Comparison of ENCODE assay signal across 17 mouse cellular contexts in genomic region chr6:125222577-125222976, GRCm38 (mm10). TPM values are rescaled to one million over a fixed set of nuclear protein-coding genes. Genes with fewer than 3 reads are reported as not detected.
"Had no signal": no experiment of that assay in that cellular context is flagged by ENCODE, and none has a peak within 500 bp of the region (broad histone marks: within the 10 kb centered on the region; RNA-seq: fewer than 3 reads in every experiment).

No protein-coding gene starts in this region.

- H3K9ac ChIP-seq: limb, embryonic 12.5 days; liver, embryonic 14.5 days; midbrain, embryonic 15.5 days; neural tube, embryonic 12.5 days had no signal

- H3K4me2 ChIP-seq: limb, embryonic 12.5 days; midbrain, embryonic 11.5 days; midbrain, embryonic 15.5 days; neural tube, embryonic 12.5 days had no signal

- H3K27me3 ChIP-seq: limb, embryonic 12.5 days; megakaryocyte, embryonic 14.5 days; midbrain, embryonic 15.5 days; neural tube, embryonic 12.5 days had no signal

- H3K4me3 ChIP-seq: limb, embryonic 12.5 days; megakaryocyte, embryonic 14.5 days; midbrain, embryonic 15.5 days; neural tube, embryonic 12.5 days had no signal

- H3K4me1 ChIP-seq: limb, embryonic 12.5 days; midbrain, embryonic 15.5 days; neural tube, embryonic 12.5 days had no signal

- H3K9me3 ChIP-seq: limb, embryonic 12.5 days; megakaryocyte, embryonic 14.5 days; midbrain, embryonic 15.5 days; neural tube, embryonic 12.5 days had no signal

- H3K27ac ChIP-seq: kidney, postnatal 0 days; limb, embryonic 12.5 days; liver, embryonic 14.5 days; macrophage; midbrain, embryonic 15.5 days; neural tube, embryonic 12.5 days; stomach, postnatal 0 days had no signal

- H3K36me3 ChIP-seq: midbrain, embryonic 15.5 days had no signal

- DNase-seq: layer of hippocampus, adult 9-11 months; layer of hippocampus, postnatal 36 days; lung, adult 2 months; retina, postnatal 1 day; right cerebral cortex, postnatal 4 days had no signal

- ATAC-seq: intestine, postnatal 0 days; midbrain, embryonic 15.5 days had no signal

RNA-seq across cellular contexts. Expression of gene Cd27, which starts 14.2 kb away (rescaled TPM):
- total RNA-seq: layer of hippocampus, adult 18-20 months; layer of hippocampus, postnatal 36 days; left cerebral cortex, postnatal 25 days had no signal
- polyA plus RNA-seq: macrophage had no signal
